Mouse (Mus musculus): ENCODE data around the gene Sgf29.

Gene Sgf29

GRCm38 (mm10) chr7:126707442-126708174, 58.5 kb downstream of the Sgf29 start, which contains the start of gene Coro1a:
TSS of gene Coro1a (minus strand) at chr7:126707787.
- DNase-seq: no peak

DNA sequence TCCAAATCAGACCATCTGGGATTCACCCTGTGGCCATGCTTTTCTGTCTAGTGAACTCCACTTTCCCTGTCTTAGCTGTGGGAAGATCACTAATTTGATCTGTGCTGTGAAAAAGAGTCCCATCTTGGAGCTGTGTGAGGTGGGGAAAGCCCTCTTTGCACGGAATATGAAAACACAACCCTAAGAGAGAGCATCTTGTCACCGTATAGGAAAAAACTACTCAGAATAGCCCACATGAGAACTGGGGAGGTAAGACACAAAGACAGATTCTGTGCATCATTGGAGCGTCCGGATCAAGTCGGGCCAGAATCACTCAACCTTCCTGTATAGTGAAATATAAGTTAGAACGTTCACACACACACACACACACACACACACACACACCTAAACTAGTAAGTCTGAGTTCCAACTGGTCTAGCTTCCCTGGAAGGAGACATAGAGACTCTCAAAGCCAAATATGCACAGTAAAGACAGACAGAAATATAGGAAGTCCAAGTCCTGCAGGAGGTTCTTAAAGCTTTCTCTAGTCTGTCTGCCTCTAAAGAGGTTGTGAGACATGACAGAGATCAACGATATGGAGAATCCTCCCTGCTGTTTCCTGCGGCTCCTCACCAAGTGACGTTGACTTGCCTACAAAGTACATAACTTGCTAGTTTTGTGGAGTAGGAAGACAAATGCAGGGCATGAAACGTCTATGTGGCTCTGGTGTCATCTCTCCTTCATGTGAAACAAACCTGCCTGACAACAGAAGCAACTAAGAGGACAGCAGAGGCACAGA, 59.3 kb downstream of the Sgf29 start:
- no peak for DNase-seq

- DNase-seq: no peak
Observed at GRCm38 (mm10) chr7:126710266-126710665, 61.2 kb downstream of the Sgf29 start.

DNA sequence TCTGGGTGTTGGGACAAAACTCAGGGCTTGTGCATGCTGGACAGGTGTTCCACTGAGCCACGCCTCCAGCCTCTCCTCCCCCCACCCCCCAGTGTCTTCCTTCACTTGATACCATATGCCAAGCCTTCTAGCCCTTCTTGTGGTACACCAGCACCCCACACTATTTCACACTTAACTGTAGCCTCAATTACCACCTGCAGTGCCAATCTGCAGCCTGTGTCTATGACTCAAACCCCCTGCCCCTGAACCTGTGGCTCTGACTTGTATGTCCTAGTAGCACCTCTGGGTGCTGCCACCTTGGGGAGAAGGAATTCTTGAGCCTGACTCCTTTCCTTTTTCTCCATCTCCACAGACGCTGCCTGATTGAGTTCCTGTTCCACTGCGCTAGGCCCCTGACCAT, 62.8 kb downstream of the Sgf29 start:
- DNase-seq: no peak

DNA sequence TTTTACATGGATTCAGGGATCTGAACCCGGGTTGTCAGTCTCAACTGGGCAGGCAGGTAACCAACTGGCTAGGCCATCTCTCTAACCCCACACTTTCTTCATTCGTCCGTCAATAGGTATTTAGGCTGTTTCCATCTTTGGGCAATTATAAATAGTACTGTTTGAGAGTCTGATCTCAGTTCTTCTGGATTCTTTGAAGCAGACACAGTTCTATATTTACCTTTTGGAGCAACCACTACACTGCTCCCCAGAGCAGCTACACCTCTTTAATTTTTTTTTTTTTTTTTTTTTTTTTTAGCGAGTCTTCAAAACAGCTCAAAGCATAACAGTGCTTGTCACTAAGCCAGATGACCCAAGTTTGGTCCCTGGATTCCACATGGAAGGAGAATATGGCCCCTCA, 66.6 kb downstream of the Sgf29 start:
- DNase-seq: no peak

DNA sequence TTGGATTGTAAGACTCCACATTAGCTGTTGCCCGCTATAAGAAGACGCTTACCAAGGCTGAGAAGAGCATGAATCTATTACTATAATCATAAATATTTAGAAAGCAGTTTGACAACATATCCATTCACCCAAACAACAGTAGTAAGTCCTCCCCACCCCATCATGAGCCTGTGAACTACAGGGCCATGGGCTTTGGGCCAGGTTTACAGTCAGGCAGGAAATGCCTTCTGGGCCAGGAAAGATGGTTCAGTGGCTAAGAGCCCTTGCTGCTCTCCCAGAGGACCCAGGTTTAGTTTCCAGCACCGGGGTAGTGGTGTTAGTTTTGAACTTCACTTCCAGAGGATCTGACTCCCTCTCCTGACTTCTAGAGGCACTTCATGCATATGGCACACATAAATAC, 68.5 kb downstream of the Sgf29 start:
- no peak for DNase-seq

GRCm38 (mm10) chr7:126718787-126719337, 69.8 kb downstream of the Sgf29 start:
- DNase-seq: no peak

DNA sequence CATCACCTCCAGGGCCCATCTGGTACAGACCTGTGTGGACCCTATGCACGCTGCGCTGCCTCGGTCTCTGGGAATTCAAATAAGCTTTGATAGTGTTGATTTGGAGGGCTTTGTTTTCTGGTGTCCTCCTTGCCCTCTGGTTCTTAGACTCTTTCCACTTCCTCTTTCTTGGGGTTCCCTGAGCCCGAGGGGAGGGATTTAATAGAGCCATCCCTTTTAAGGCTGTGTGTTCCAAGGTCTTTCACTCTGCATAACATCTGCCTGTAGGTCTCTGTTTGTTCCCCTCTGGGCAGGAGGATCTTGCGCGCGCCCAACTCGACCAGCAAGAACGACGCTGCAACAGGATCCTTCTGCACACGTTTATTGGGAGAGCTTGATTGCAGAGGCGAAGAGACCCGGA, 72.5 kb downstream of the Sgf29 start:
- no peak for DNase-seq
